Mouse (Mus musculus) testis, adult 2 months (tissue): ENCODE results near the gene Atl3.

ENCODE experiments used
- CTCF ChIP-seq: fragments of 200-500 bp; IDR thresholded peaks from 2 replicates; pipeline ENCODE4 v1.5.1; 2012; ENCODE audit warnings: low read depth, mild to moderate bottlenecking, inconsistent platforms, low read length, moderate library complexity; ENCODE audit not compliant: control insufficient read depth, insufficient read depth, insufficient replicate concordance
- POLR2A ChIP-seq: fragments of 200-500 bp; IDR thresholded peaks from 2 replicates; pipeline ENCODE4 v1.6.1; 2012; ENCODE audit warnings: low read depth, mild to moderate bottlenecking, inconsistent platforms, low read length, moderate library complexity; ENCODE audit not compliant: control insufficient read depth

DNA sequence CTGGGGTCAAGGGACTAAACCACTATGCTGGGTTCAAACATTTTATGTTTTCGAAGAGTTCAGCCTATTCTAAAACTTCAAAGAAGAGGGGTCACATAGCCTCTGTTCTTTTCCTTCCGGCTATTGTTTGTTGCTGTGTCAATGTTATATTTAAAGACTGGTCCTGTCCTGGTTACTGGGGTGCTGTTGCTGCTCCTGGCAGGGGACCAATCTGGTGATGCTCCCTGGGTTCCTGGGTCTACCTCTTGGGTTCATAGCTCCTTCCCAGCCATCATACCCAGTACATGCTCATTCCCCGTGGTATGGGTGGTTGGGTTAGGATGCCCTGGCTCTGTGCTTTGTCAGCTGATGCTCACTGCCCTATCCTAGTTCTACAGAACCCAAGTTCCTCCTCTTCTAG, 83.9 kb downstream of the Atl3 start:
- TF ChIP-seq CTCF (no peak), POLR2A (no peak)
